ENCODE assay signal across 8 mouse cellular contexts in the genomic region with DNA sequence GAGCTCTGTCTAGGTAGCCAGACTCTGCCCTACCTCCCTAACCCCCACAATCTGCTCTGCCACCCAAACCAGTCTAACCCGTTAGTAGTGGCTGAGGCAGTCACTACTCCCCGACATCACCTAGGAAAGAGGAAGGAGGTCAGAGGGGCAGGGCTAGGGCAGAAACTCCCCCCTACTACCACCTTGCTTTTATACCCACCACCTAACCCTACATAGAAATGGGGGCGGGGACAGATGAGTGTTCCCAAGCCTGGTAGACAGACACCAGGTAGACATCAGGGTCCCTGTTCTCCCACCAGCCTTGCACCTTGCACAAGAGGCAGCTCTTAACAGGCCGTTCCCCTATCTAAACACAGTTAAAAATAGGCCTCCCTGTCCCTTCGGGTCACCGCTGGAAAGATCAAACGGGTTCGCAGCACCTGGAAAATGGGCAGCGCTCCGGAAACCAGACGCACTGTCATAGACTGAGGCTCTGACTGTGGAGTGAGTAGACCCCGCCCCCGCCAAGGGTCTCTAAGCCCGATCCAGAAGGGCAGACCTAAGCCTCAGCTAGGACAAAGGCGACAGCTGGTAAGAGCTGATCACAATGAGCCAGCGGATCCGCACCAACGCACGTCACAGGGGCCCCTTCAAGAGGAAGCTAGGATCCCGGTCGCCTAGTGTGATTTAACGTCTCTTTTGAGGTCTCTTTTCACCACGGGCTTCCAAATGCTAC. TPM values are rescaled to one million over a fixed set of nuclear protein-coding genes. Genes with fewer than 3 reads are reported as not detected.
DNase-seq lines count a peak whose midpoint lies in the region; ATAC-seq lines count a peak whose summit lies in the region.

No protein-coding gene starts in this region.

- peak overlapping the region; percentile 50 for H3K4me2 ChIP-seq in kidney, embryonic 14.5 days (replicated peaks; ENCODE audit: low read depth, low read length)
- peak overlapping the region; percentile 55 for H3K4me2 ChIP-seq in hindbrain, embryonic 15.5 days

- 0 out of 2 replicates have a peak, but pooled peaks have one; percentile 26 for ATAC-seq in kidney, embryonic 14.5 days (ENCODE audit: low FRiP score, low TSS enrichment)
- no peak for ATAC-seq in hindbrain, embryonic 15.5 days (ENCODE audit: low FRiP score, low read depth)

- no peaks in the 10 kb centered on the region for H3K9me3 ChIP-seq in kidney, embryonic 14.5 days (ENCODE audit: control insufficient read depth, low read length)
- H3K9me3 ChIP-seq in hindbrain, embryonic 15.5 days, result no peaks in the 10 kb centered on the region

- 0 out of 2 replicates have a peak overlapping the region, but pooled peaks have one; percentile 45 for H3K9ac ChIP-seq in kidney, embryonic 14.5 days (ENCODE audit: low read depth, low read length)
- peak overlapping the region; percentile 20; the same call in 1 of the 2 replicates for H3K9ac ChIP-seq in hindbrain, embryonic 15.5 days

- 12% methylated on average over 23 of the region's 23 CpGs for WGBS in kidney, embryonic 14.5 days
- 18% methylated on average over 23 of the region's 23 CpGs for WGBS in hindbrain, embryonic 15.5 days

- H3K27me3 ChIP-seq in kidney, embryonic 14.5 days (ENCODE audit: control insufficient read depth, insufficient read depth, low read length), result peaks cover 8% of the 10 kb centered on the region; the same call in 1 of the 2 replicates
- H3K27me3 ChIP-seq in hindbrain, embryonic 15.5 days, result no peaks in the 10 kb centered on the region

- H3K36me3 ChIP-seq in kidney, embryonic 14.5 days (ENCODE audit: control insufficient read depth, insufficient read depth, low read length), result peaks cover 17% of the 10 kb centered on the region; the same call in 1 of the 2 replicates
- H3K36me3 ChIP-seq in hindbrain, embryonic 15.5 days, result no peaks in the 10 kb centered on the region

- H3K27ac ChIP-seq in kidney, embryonic 14.5 days (ENCODE audit: low read depth, low read length), result no peak overlapping the region
- H3K27ac ChIP-seq in hindbrain, embryonic 15.5 days (replicated peaks), result 0 out of 2 replicates have a peak overlapping the region, but pooled peaks have one; percentile 23

- peaks cover 51% of the 10 kb centered on the region for H3K4me1 ChIP-seq in kidney, embryonic 14.5 days (ENCODE audit: control insufficient read depth, insufficient read depth, low read length)
- peaks cover 64% of the 10 kb centered on the region for H3K4me1 ChIP-seq in hindbrain, embryonic 15.5 days (replicated peaks)

- no peak for DNase-seq in kidney, adult 11 months
- peak; percentile 59 for DNase-seq in embryo, embryonic 9.5 days (ENCODE audit: extremely low spot score)
- DNase-seq in lung, postnatal 25 days (ENCODE audit: low spot score), result peak; percentile 56
- DNase-seq in retina, postnatal 1 day, result peak; percentile 92
- DNase-seq in left cerebral cortex, adult 8-10 months (ENCODE audit: low spot score in 2 of 2), result no peak
- DNase-seq in adrenal gland, adult 8-10 months, result no peak

- peak overlapping the region; percentile 28 for H3K4me3 ChIP-seq in kidney, embryonic 14.5 days (ENCODE audit: low read length)
- H3K4me3 ChIP-seq in hindbrain, embryonic 15.5 days, result peak overlapping the region; percentile 32

RNA-seq across cellular contexts. Expression of a gene that starts 7.0 kb away (rescaled TPM):
- 19.7 and 29.9 TPM in 2 replicates for polyA plus RNA-seq in kidney, embryonic 14.5 days (2014; fragmentation: Nextera tagmentation; extraction: Ambion mirVana)
- polyA plus RNA-seq in hindbrain, embryonic 15.5 days (2015; fragmentation: Nextera tagmentation; extraction: Ambion mirVana), result 48.3 and 54.6 TPM in 2 replicates
- 1 to 10 TPM; 6.7 to 7.6 (median 7.0) TPM for total RNA-seq in left cerebral cortex, adult 8-10 months (2022)
- total RNA-seq in adrenal gland, adult 8-10 months (2022), result 10 to 100 TPM; 13.7 to 15.1 (median 14.1) TPM

RNA-seq across cellular contexts. Expression of a gene that starts 23.3 kb away (rescaled TPM):
- 3.4 and 6.8 TPM in 2 replicates for polyA plus RNA-seq in kidney, embryonic 14.5 days (2014; fragmentation: Nextera tagmentation; extraction: Ambion mirVana)
- 1.4 and 1.7 TPM in 2 replicates for polyA plus RNA-seq in hindbrain, embryonic 15.5 days (2015; fragmentation: Nextera tagmentation; extraction: Ambion mirVana)
- total RNA-seq in left cerebral cortex, adult 8-10 months (2022), result 1 to 10 TPM; 1.8 to 3.0 (median 2.2) TPM
- 1 to 10 TPM; 1.8 to 4.4 (median 3.3) TPM for total RNA-seq in adrenal gland, adult 8-10 months (2022)

Comparison
In these comparisons a context has a peak if more than half of its experiments do, and no peak if none do; other contexts are left out.
1. DNase-seq: peak in embryo, embryonic 9.5 days (single experiment), lung, postnatal 25 days (single experiment) and retina, postnatal 1 day (single experiment); none in kidney, adult 11 months (single experiment), left cerebral cortex, adult 8-10 months (0 of 2) and adrenal gland, adult 8-10 months (single experiment).